Mouse (Mus musculus): ENCODE data around the gene Gm21860. TPM values are rescaled to one million over a fixed set of nuclear protein-coding genes. Genes with fewer than 3 reads are reported as not detected.
"Not testable (repeated sequence)": the region's sequence is repeated elsewhere in the genome, so short reads cannot be mapped to it uniquely, and the experiment has no call there.

The Gm21860 gene
- polyA plus RNA-seq, 1 experiment from 2014 or later = not detected

DNA sequence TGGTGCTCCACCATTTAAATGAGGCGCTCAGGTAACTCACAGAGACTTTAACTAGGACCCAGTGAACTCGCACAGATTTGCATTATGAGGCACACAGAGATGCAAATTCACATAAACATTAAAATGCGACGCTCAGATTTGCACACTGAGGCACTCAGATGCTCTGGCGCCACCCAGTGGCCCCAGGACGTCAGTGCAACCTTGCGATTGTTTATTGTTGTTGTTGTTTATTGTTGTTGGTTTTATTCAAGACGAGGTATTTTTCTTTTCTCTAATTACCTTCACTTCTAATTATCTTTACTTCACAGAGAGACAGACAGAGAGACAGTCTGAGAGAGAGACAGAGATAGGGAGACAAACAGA, 20.3 kb downstream of the Gm21860 start:
- H3K4me2 ChIP-seq (ENCODE audit: low read depth, low read length); H3K27me3 ChIP-seq (ENCODE audit: control insufficient read depth, insufficient read depth, low read length); H3K4me1 ChIP-seq (ENCODE audit: control insufficient read depth, insufficient read depth, low read length); H3K36me3 ChIP-seq (ENCODE audit: control insufficient read depth, insufficient read depth); H3K27ac ChIP-seq (ENCODE audit: low read length); H3K9ac ChIP-seq (ENCODE audit: low read length); ATAC-seq (replicated peaks; ENCODE audit: extremely low read depth, insufficient read depth, low FRiP score); H3K4me3 ChIP-seq (ENCODE audit: low read length): not testable (repeated sequence)
- H3K9me3 ChIP-seq (replicated peaks; ENCODE audit: control insufficient read depth, low read length) = peaks cover 14% of the 10 kb centered on the region
- 64% methylated on average over 8 of the region's 8 CpGs for WGBS

DNA sequence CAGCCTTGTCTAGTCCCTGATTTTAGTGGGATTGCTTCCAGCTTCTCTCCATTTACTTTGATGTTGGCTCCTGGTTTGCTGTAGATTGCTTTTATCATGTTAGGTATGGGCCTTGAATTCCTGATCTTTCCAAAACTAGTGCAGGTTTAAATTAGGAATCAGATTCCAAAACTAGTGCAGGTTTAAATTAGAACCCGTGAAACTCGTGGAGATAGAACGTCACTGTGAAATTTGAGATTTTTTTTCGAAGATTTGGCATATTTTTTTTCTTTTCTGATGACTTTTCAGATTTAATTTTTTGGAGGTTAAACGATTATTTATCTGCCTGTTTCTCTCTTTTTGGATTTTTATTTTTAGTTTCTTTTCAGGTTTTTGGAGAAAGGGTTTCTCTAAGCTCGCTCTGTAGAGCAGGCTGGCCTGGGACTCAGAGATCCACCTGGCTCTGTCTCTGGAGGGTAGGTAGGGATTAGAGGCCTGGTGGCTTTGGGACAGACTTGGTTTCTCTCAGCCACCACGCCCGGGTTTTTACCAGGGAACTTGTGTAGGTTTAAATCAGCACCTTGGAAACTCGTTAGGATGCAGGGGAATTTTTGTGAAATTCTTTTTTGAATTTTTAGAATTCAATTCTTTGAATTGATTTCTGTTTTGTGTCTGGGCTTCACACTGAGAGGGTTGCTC, 20.8 kb downstream of the Gm21860 start:
- ATAC-seq (replicated peaks; ENCODE audit: extremely low read depth, insufficient read depth, low FRiP score); H3K4me3 ChIP-seq (ENCODE audit: low read length); H3K27me3 ChIP-seq (ENCODE audit: control insufficient read depth, insufficient read depth, low read length); H3K9me3 ChIP-seq (replicated peaks; ENCODE audit: control insufficient read depth, low read length); H3K36me3 ChIP-seq (ENCODE audit: control insufficient read depth, insufficient read depth); H3K9ac ChIP-seq (ENCODE audit: low read length); H3K4me2 ChIP-seq (ENCODE audit: low read depth, low read length); H3K27ac ChIP-seq (ENCODE audit: low read length); H3K4me1 ChIP-seq (ENCODE audit: control insufficient read depth, insufficient read depth, low read length): not testable (repeated sequence)
- 86% methylated on average over 9 of the region's 9 CpGs for WGBS

DNA sequence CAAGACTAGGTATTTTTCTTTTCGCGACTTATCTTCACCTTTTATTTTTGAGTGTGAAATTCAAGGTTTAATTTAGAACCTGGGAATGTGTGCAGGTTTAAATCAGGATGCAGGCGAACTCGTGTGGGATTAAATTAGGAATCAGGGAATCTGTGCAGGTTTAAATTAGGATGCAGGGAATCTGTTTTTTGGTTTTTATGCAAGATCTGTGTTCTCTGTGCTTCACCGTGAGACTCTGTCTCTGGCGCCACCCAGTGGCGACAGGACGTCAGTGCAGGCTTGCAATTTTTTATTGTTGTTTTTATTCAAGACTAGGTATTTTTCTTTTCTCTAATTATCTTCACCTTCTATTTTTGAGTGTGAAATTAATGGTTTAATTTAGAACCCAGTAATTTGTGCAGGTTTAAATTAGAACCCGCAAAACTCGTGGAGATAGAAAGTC, 22.5 kb downstream of the Gm21860 start:
- H3K27me3 ChIP-seq (ENCODE audit: control insufficient read depth, insufficient read depth, low read length); H3K9me3 ChIP-seq (replicated peaks; ENCODE audit: control insufficient read depth, low read length); H3K27ac ChIP-seq (ENCODE audit: low read length); ATAC-seq (replicated peaks; ENCODE audit: extremely low read depth, insufficient read depth, low FRiP score); H3K36me3 ChIP-seq (ENCODE audit: control insufficient read depth, insufficient read depth); H3K9ac ChIP-seq (ENCODE audit: low read length); H3K4me3 ChIP-seq (ENCODE audit: low read length); H3K4me1 ChIP-seq (ENCODE audit: control insufficient read depth, insufficient read depth, low read length); H3K4me2 ChIP-seq (ENCODE audit: low read depth, low read length): not testable (repeated sequence)
- 53% methylated on average over 10 of the region's 10 CpGs for WGBS

DNA sequence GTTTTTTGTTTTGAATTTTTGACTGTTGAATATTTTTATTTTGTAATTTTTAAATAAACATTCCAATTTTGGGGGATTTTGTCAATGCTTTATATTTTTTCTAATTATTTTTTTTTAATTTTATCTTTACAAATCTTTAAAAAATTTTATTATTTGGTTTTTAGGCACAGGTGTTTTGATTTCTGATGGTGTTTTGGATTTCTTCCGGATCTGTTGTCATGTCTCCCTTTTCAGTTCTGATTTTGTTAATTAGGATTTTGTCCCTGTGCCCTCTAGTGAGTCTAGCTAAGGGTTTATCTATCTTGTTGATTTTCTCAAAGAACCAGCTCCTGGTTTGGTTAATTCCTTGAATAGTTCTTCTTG, 23.0 kb downstream of the Gm21860 start:
- not testable (repeated sequence) for H3K27ac ChIP-seq (ENCODE audit: low read length); ATAC-seq (replicated peaks; ENCODE audit: extremely low read depth, insufficient read depth, low FRiP score)

DNA sequence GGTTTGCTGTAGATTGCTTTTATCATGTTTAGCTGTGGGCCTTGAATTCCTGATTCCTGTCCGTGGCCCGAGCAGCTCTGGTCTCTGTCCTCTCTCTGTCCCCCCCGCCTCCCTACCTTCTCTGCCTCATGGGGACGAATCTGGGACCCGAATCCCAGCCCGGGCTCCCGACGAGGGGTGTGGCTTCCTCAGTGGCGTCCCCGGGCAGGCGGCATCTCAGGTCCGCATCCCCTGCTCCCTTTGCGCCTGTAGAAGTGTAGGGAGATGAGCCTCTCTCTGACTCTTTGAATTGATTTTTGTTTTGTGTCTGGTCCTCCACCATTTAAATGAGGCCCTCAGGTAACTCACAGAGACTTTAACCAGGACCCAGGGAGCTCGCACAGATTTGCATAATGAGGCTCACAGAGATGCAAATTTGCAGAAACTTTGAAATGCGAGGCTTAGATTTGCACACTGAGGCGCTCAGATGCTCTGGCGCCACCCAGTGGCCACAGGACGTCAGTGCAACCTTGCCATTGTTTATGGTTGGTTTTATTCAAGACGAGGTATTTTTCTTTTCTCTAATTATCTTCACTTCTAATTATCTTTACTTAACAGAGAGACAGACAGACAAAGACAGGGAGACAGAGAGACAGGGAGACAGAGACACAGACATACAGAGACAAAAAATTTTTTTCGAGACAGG, 23.6 kb downstream of the Gm21860 start:
- H3K4me3 ChIP-seq (ENCODE audit: low read length); H3K27me3 ChIP-seq (ENCODE audit: control insufficient read depth, insufficient read depth, low read length); H3K27ac ChIP-seq (ENCODE audit: low read length); H3K4me1 ChIP-seq (ENCODE audit: control insufficient read depth, insufficient read depth, low read length); H3K9me3 ChIP-seq (replicated peaks; ENCODE audit: control insufficient read depth, low read length); H3K36me3 ChIP-seq (ENCODE audit: control insufficient read depth, insufficient read depth); ATAC-seq (replicated peaks; ENCODE audit: extremely low read depth, insufficient read depth, low FRiP score); H3K4me2 ChIP-seq (ENCODE audit: low read depth, low read length); H3K9ac ChIP-seq (ENCODE audit: low read length): not testable (repeated sequence)
- 64% methylated on average over 20 of the region's 20 CpGs for WGBS

More for the DNA sequence above, 23.0 kb downstream of the Gm21860 start:
- H3K36me3 ChIP-seq (ENCODE audit: control insufficient read depth, insufficient read depth); H3K9me3 ChIP-seq (replicated peaks; ENCODE audit: control insufficient read depth, low read length); H3K4me3 ChIP-seq (ENCODE audit: low read length); H3K9ac ChIP-seq (ENCODE audit: low read length); H3K4me2 ChIP-seq (ENCODE audit: low read depth, low read length); H3K27me3 ChIP-seq (ENCODE audit: control insufficient read depth, insufficient read depth, low read length); H3K4me1 ChIP-seq (ENCODE audit: control insufficient read depth, insufficient read depth, low read length): not testable (repeated sequence)
- WGBS = 41% methylated on average over 1 of the region's 1 CpGs

DNA sequence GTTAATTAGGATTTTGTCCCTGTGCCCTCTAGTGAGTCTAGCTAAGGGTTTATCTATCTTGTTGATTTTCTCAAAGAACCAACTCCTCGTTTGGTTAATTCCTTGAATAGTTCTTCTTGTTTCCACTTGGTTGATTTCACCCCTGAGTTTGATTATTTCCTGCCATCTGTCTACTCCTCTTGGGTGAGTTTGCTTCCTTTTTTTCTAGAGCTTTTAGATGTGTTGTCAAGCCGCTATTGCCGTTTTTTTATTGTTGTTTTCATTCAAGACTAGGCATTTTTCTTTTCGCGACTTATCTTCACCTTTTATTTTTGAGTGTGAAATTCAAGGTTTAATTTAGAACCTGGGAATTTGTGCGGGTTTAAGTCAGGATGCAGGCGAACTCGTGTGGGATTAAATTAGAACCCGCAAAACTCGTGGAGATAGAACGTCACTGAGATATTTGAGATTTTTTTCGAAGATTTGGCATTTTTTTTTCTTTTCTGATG, 24.8 kb downstream of the Gm21860 start:
- not testable (repeated sequence) for H3K4me3 ChIP-seq (ENCODE audit: low read length); H3K9me3 ChIP-seq (replicated peaks; ENCODE audit: control insufficient read depth, low read length); H3K27me3 ChIP-seq (ENCODE audit: control insufficient read depth, insufficient read depth, low read length); H3K4me1 ChIP-seq (ENCODE audit: control insufficient read depth, insufficient read depth, low read length); H3K36me3 ChIP-seq (ENCODE audit: control insufficient read depth, insufficient read depth); H3K9ac ChIP-seq (ENCODE audit: low read length); ATAC-seq (replicated peaks; ENCODE audit: extremely low read depth, insufficient read depth, low FRiP score); H3K4me2 ChIP-seq (ENCODE audit: low read depth, low read length); H3K27ac ChIP-seq (ENCODE audit: low read length)
- WGBS = 66% methylated on average over 11 of the region's 12 CpGs

DNA sequence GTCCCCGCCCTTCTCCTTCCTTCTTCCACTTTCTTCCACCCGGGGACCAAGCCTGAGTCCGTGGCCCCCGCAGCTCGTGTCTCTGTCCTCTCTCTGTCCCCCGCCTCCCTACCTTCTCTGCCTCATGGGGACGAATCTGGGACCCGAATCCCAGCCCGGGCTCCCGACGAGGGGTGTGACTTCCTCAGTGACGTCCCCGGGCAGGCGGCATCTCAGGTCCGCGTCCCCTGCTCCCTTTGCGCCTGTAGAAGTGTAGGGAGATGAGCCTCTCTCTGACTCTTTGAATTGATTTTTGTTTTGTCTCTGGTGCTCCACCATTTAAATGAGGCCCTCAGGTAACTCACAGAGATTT, 25.7 kb downstream of the Gm21860 start:
- not testable (repeated sequence) for H3K4me1 ChIP-seq (ENCODE audit: control insufficient read depth, insufficient read depth, low read length); H3K27ac ChIP-seq (ENCODE audit: low read length); H3K9ac ChIP-seq (ENCODE audit: low read length); H3K27me3 ChIP-seq (ENCODE audit: control insufficient read depth, insufficient read depth, low read length); H3K4me2 ChIP-seq (ENCODE audit: low read depth, low read length); H3K4me3 ChIP-seq (ENCODE audit: low read length); H3K36me3 ChIP-seq (ENCODE audit: control insufficient read depth, insufficient read depth); H3K9me3 ChIP-seq (replicated peaks; ENCODE audit: control insufficient read depth, low read length); ATAC-seq (replicated peaks; ENCODE audit: extremely low read depth, insufficient read depth, low FRiP score)
- WGBS = 75% methylated on average over 15 of the region's 17 CpGs

DNA sequence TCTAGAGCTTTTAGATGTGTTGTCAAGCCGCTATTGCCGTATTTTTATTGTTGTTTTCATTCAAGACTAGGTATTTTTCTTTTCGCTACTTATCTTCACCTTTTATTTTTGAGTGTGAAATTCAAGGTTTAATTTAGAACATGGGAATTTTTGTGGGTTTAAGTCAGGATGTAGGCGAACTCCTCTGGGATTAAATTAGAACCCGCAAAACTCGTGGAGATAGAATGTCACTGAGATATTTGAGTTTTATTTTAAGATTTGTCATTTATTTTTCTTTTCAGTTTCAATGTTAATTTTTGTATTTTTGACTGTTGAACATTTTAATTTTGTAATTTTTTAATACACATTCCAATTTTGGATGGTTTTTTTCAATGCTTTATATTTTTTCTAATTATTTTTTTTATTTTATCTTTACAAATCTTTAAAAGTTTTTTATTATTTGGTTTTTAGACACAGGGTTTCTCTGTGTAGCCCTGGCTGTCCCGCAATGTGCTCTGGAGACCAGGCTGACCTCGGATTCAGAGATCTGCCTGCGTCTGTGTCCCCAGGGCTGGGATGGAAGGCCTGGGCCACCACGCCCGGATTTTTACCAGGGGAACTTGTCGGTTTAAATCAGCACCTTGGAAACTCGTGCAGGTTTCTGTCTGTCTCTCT, 26.2 kb downstream of the Gm21860 start:
- H3K4me2 ChIP-seq (ENCODE audit: low read depth, low read length); H3K27me3 ChIP-seq (ENCODE audit: control insufficient read depth, insufficient read depth, low read length); H3K9me3 ChIP-seq (replicated peaks; ENCODE audit: control insufficient read depth, low read length); H3K9ac ChIP-seq (ENCODE audit: low read length); H3K4me3 ChIP-seq (ENCODE audit: low read length); H3K4me1 ChIP-seq (ENCODE audit: control insufficient read depth, insufficient read depth, low read length); ATAC-seq (replicated peaks; ENCODE audit: extremely low read depth, insufficient read depth, low FRiP score); H3K27ac ChIP-seq (ENCODE audit: low read length); H3K36me3 ChIP-seq (ENCODE audit: control insufficient read depth, insufficient read depth): not testable (repeated sequence)
- WGBS = 77% methylated on average over 13 of the region's 13 CpGs

DNA sequence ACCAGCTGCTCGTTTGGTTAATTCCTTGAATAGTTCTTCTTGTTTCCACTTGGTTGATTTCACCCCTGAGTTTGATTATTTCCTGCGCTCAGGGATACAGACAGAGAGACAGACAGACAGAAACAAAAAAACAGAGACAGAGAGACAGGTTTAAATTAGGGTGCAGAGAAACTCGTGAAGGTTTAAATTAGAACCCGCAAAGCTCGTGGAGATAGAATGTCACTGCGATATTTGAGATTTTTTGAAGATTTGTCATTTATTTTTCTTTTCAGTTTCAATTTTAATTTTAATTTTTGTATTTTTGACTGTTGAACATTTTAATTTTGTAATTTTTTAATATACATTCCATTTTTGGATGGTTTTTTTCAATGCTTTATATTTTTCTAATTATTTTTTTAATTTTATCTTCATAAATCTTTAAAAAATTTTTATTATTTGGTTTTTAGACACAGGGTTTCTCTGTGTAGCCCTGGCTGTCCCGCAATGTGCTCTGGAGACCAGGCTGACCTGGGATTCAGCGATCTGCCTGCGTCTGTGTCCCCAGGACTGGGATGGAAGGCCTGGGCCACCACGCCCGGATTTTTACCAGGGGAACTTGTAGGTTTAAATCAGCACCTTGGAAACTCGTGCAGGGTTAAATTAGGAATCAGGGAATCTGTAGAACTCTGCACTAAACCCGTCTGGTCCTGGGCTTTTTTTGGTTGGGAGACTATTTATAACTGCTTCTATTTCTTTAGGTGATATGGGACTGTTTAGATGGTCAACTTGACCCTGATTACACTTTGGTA, 27.3 kb downstream of the Gm21860 start:
- H3K9me3 ChIP-seq (replicated peaks; ENCODE audit: control insufficient read depth, low read length); H3K4me3 ChIP-seq (ENCODE audit: low read length); H3K27me3 ChIP-seq (ENCODE audit: control insufficient read depth, insufficient read depth, low read length); H3K27ac ChIP-seq (ENCODE audit: low read length); H3K4me2 ChIP-seq (ENCODE audit: low read depth, low read length); H3K4me1 ChIP-seq (ENCODE audit: control insufficient read depth, insufficient read depth, low read length); ATAC-seq (replicated peaks; ENCODE audit: extremely low read depth, insufficient read depth, low FRiP score); H3K9ac ChIP-seq (ENCODE audit: low read length); H3K36me3 ChIP-seq (ENCODE audit: control insufficient read depth, insufficient read depth): not testable (repeated sequence)
- WGBS = 68% methylated on average over 13 of the region's 13 CpGs

Measured in heart, embryonic 16.5 days (tissue).